Mouse (Mus musculus) limb, embryonic 15.5 days (tissue): Measurements from ENCODE around the gene Olfr619. TPM values are rescaled to one million over a fixed set of nuclear protein-coding genes. Genes with fewer than 3 reads are reported as not detected.

Experiments
- ATAC-seq: fragments of 200-750 bp; cut with Nextera tagmentation; 2 replicates; pipeline ENCODE4 v1.8.0; 2017; ENCODE audit warnings: low read depth, moderate TSS enrichment; ENCODE audit not compliant: insufficient number of reproducible peaks, low FRiP score, low TSS enrichment
- H3K27ac ChIP-seq: fragments of 300-500 bp; sonication (generic); 2 replicates; pipeline ENCODE4 v1.5.1; 2015; ENCODE audit warnings: moderate library complexity, mild to moderate bottlenecking, inconsistent platforms
- H3K27me3 ChIP-seq: fragments of 300-500 bp; sonication (generic); 2 replicates; pipeline ENCODE4 v1.6.1; 2015; ENCODE audit warnings: inconsistent platforms
- H3K36me3 ChIP-seq: fragments of 300-500 bp; sonication (generic); 2 replicates; pipeline ENCODE4 v1.6.1; 2015; ENCODE audit warnings: inconsistent platforms
- H3K4me1 ChIP-seq: fragments of 300-500 bp; sonication (generic); 2 replicates; pipeline ENCODE4 v1.6.1; 2015; ENCODE audit warnings: inconsistent platforms
- H3K4me2 ChIP-seq: fragments of 300-500 bp; sonication (generic); 2 replicates; pipeline ENCODE4 v1.6.1; 2015; ENCODE audit warnings: mild to moderate bottlenecking, inconsistent platforms
- H3K4me3 ChIP-seq: fragments of 300-500 bp; sonication (generic); 2 replicates; pipeline ENCODE4 v1.5.1; 2015; ENCODE audit warnings: mild to moderate bottlenecking, inconsistent platforms
- H3K9ac ChIP-seq: fragments of 300-500 bp; sonication (generic); 2 replicates; pipeline ENCODE4 v1.6.1; 2015; ENCODE audit warnings: inconsistent platforms
- H3K9me3 ChIP-seq: fragments of 300-500 bp; sonication (generic); 2 replicates; pipeline ENCODE4 v1.6.1; 2016; ENCODE audit warnings: inconsistent platforms
- WGBS: fragments of 180-500 bp; shearing (Covaris S2); methylation state at CpG from one replicate; pipeline ENCODE4 v1.1.7; 2015; 5-methylcytosine and 5-hydroxymethylcytosine counted together
- microRNA-seq: library from miRNA; unstranded; fragments of <30 nt; microRNA quantifications from one replicate; pipeline ENCODE4, GENCODE M21; 2016
- polyA plus RNA-seq: library from polyadenylated mRNA; unstranded; fragments of >200 nt; fragmentation: Nextera tagmentation; extraction: Ambion mirVana; gene quantifications from 2 replicates; pipeline ENCODE4 v1.2.1, GENCODE M21; 2015

Gene Olfr619
- polyA plus RNA-seq = not detected in 2 replicates

GRCm38 (mm10) chr7:103600275-103600674 is at the start of gene Olfr619:
TSS of gene Olfr619 (plus strand) at chr7:103600575.
- Histone ChIP-seq H3K4me1 (no peaks in the 10 kb centered on the region), H3K9ac (no peak within 1 kb of the TSS), H3K27ac (no peak within 1 kb of the TSS), H3K9me3 (no peaks in the 10 kb centered on the region), H3K36me3 (no peaks in the 10 kb centered on the region), H3K27me3 (no peaks in the 10 kb centered on the region), H3K4me2 (no peak within 1 kb of the TSS), H3K4me3 (no peak within 1 kb of the TSS)
- no peak for ATAC-seq

- H3K4me2 ChIP-seq = no peak within 1 kb of the TSS
- 85% methylated on average over 2 of the region's 2 CpGs for WGBS
- no peaks in the 10 kb centered on the region for H3K4me1 ChIP-seq
- H3K27me3 ChIP-seq = no peaks in the 10 kb centered on the region
- no peaks in the 10 kb centered on the region for H3K36me3 ChIP-seq
- no peak within 1 kb of the TSS for H3K4me3 ChIP-seq
- no peak within 1 kb of the TSS for H3K9ac ChIP-seq
- ATAC-seq = no peak
- H3K27ac ChIP-seq = no peak within 1 kb of the TSS
- H3K9me3 ChIP-seq = no peaks in the 10 kb centered on the region
Observed at GRCm38 (mm10) chr7:103555779-103556178, 44.6 kb upstream of the Olfr619 start, which contains the start of gene Olfr615. TSS of gene Olfr615 (plus strand) at chr7:103556079.

GRCm38 (mm10) chr7:103569043-103569442 is 31.3 kb upstream of the Olfr619 start, which contains the start of gene Olfr616:
TSS of gene Olfr616 (minus strand) at chr7:103569143.
- 77% methylated on average over 3 of the region's 3 CpGs for WGBS
- H3K9ac ChIP-seq = no peak within 1 kb of the TSS
- no peaks in the 10 kb centered on the region for H3K36me3 ChIP-seq
- no peak within 1 kb of the TSS for H3K27ac ChIP-seq
- no peaks in the 10 kb centered on the region for H3K27me3 ChIP-seq
- H3K4me1 ChIP-seq = no peaks in the 10 kb centered on the region
- H3K4me3 ChIP-seq = no peak within 1 kb of the TSS
- H3K4me2 ChIP-seq = no peak within 1 kb of the TSS
- no peak for ATAC-seq
- no peaks in the 10 kb centered on the region for H3K9me3 ChIP-seq

GRCm38 (mm10) chr7:103572761-103573160 is 27.6 kb upstream of the Olfr619 start, which contains the start of gene Olfr617:
TSS of gene Olfr617 (plus strand) at chr7:103573061.
- Histone ChIP-seq H3K36me3 (no peaks in the 10 kb centered on the region), H3K4me1 (no peaks in the 10 kb centered on the region), H3K9me3 (no peaks in the 10 kb centered on the region), H3K27ac (no peak within 1 kb of the TSS), H3K27me3 (no peaks in the 10 kb centered on the region), H3K4me2 (no peak within 1 kb of the TSS), H3K9ac (no peak within 1 kb of the TSS), H3K4me3 (no peak within 1 kb of the TSS)
- WGBS = 79% methylated on average over 1 of the region's 1 CpGs
- ATAC-seq = no peak

- Histone ChIP-seq H3K4me3 (no peak within 1 kb of the TSS), H3K27ac (no peak within 1 kb of the TSS), H3K9ac (no peak within 1 kb of the TSS), H3K9me3 (no peaks in the 10 kb centered on the region), H3K4me2 (no peak within 1 kb of the TSS), H3K4me1 (no peaks in the 10 kb centered on the region), H3K27me3 (no peaks in the 10 kb centered on the region), H3K36me3 (no peaks in the 10 kb centered on the region)
- ATAC-seq = no peak
- WGBS = 55% methylated on average over 2 of the region's 2 CpGs
Observed at GRCm38 (mm10) chr7:103589803-103590202, 10.6 kb upstream of the Olfr619 start, which contains the start of gene Olfr618. TSS of gene Olfr618 (plus strand) at chr7:103590103.

DNA sequence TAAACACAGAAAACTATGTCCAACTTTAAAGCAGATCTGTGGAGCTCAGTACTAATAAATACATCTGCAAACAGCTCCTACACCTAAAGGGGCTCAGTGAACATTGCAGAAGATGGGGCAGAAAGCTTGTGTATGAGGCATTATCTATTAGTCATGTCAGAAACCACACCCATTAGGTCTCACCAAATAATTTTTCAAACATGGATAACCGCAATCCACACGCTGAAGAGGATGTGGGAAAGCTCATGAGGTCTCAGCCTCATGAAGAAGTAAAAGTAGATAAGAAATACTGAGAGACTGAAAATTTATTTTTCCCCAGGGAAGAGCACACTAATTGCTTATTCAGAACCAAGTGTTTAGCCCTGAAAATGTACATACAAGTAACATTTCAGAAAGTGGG is 7.0 kb downstream of the Olfr619 start:
- no peaks in the 10 kb centered on the region for H3K27me3 ChIP-seq
- 76% methylated on average over 2 of the region's 2 CpGs for WGBS
- no peak overlapping the region for H3K9ac ChIP-seq
- no peaks in the 10 kb centered on the region for H3K4me1 ChIP-seq
- H3K27ac ChIP-seq = no peak overlapping the region
- ATAC-seq = no peak
- H3K4me3 ChIP-seq = no peak overlapping the region
- H3K36me3 ChIP-seq = no peaks in the 10 kb centered on the region
- H3K4me2 ChIP-seq = no peak overlapping the region
- H3K9me3 ChIP-seq = no peaks in the 10 kb centered on the region

- Histone ChIP-seq H3K9ac (no peak within 1 kb of the TSS), H3K4me3 (no peak within 1 kb of the TSS), H3K9me3 (no peaks in the 10 kb centered on the region), H3K27ac (no peak within 1 kb of the TSS), H3K27me3 (no peaks in the 10 kb centered on the region), H3K4me1 (no peaks in the 10 kb centered on the region), H3K4me2 (no peak within 1 kb of the TSS), H3K36me3 (no peaks in the 10 kb centered on the region)
- ATAC-seq = no peak
- 66% methylated on average over 2 of the region's 2 CpGs for WGBS
Observed at GRCm38 (mm10) chr7:103612434-103612833, 12.1 kb downstream of the Olfr619 start, which contains the start of gene Olfr620. TSS of gene Olfr620 (minus strand) at chr7:103612534.

DNA sequence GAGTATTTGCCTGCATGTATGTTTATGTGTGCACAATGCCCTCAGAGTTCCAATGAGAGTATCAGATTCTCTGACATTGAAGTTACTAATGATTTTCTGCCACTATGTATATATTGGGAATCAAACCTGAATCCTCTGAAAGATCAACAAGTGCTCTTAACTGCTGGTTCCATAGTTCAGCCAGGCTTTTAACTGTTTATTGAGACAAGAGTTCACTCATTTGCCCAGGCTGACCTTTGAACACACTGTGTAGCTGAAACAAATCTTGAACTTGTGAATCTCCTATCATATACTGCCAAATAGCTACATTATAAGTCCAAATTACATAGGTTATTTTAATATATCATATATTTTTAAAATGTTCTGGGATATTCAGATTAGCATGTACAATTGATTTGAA is 36.4 kb downstream of the Olfr619 start:
- no peak for ATAC-seq
- Histone ChIP-seq H3K4me2 (no peak overlapping the region), H3K9ac (no peak overlapping the region), H3K36me3 (no peaks in the 10 kb centered on the region), H3K4me3 (no peak overlapping the region), H3K27me3 (no peaks in the 10 kb centered on the region), H3K4me1 (no peaks in the 10 kb centered on the region), H3K27ac (no peak overlapping the region), H3K9me3 (no peaks in the 10 kb centered on the region)

GRCm38 (mm10) chr7:103642602-103643001 is 42.2 kb downstream of the Olfr619 start, which contains the start of gene Olfr622:
TSS of gene Olfr622 (minus strand) at chr7:103642702.
- Histone ChIP-seq H3K4me2 (no peak within 1 kb of the TSS), H3K27me3 (no peaks in the 10 kb centered on the region), H3K27ac (no peak within 1 kb of the TSS), H3K36me3 (no peaks in the 10 kb centered on the region), H3K9ac (no peak within 1 kb of the TSS), H3K4me1 (no peaks in the 10 kb centered on the region), H3K4me3 (no peak within 1 kb of the TSS), H3K9me3 (no peaks in the 10 kb centered on the region)
- ATAC-seq = no peak
- WGBS = 74% methylated on average over 1 of the region's 1 CpGs

- ATAC-seq = no peak
- 76% methylated on average over 4 of the region's 4 CpGs for WGBS
Observed at GRCm38 (mm10) chr7:103644070-103644469, 43.7 kb downstream of the Olfr619 start.

More at GRCm38 (mm10) chr7:103644070-103644469, 43.7 kb downstream of the Olfr619 start:
- no peak overlapping the region for H3K27ac ChIP-seq
- no peaks in the 10 kb centered on the region for H3K36me3 ChIP-seq
- H3K4me3 ChIP-seq = no peak overlapping the region
- no peak overlapping the region for H3K9ac ChIP-seq
- no peaks in the 10 kb centered on the region for H3K9me3 ChIP-seq
- H3K27me3 ChIP-seq = no peaks in the 10 kb centered on the region
- H3K4me2 ChIP-seq = no peak overlapping the region
- no peaks in the 10 kb centered on the region for H3K4me1 ChIP-seq

Small RNA genes lying within 50 kb of the gene (microRNA-seq; reads per million reads assigned to microRNA genes)
- gene Gm26506 = not detected

Other genes with a start within 250 kb of the Olfr619 start
- gene Olfr601, start 237.9 kb upstream of the Olfr619 start, polyA plus RNA-seq = not detected in 2 replicates
- gene Olfr603, start 214.4 kb upstream of the Olfr619 start, polyA plus RNA-seq = not detected in 2 replicates
- not detected in 2 replicates for gene Usp17lc, start 185.5 kb upstream of the Olfr619 start, polyA plus RNA-seq
- gene Olfr605, start 155.1 kb upstream of the Olfr619 start, polyA plus RNA-seq = not detected in 2 replicates
- not detected in 2 replicates for gene Olfr606, start 151.5 kb upstream of the Olfr619 start, polyA plus RNA-seq
- gene Olfr607, start 136.4 kb upstream of the Olfr619 start, polyA plus RNA-seq = not detected in 2 replicates
- not detected in 2 replicates for gene Olfr608, start 130.7 kb upstream of the Olfr619 start, polyA plus RNA-seq
- not detected in 2 replicates for gene Olfr609, start 102.5 kb upstream of the Olfr619 start, polyA plus RNA-seq
- not detected in 2 replicates for gene Olfr610, start 88.5 kb upstream of the Olfr619 start, polyA plus RNA-seq
- not detected in 2 replicates for gene Olfr611, start 79.7 kb upstream of the Olfr619 start, polyA plus RNA-seq
- gene Olfr612, start 57.9 kb upstream of the Olfr619 start, polyA plus RNA-seq = not detected in 2 replicates
- not detected in 2 replicates for gene Olfr613, start 52.5 kb upstream of the Olfr619 start, polyA plus RNA-seq
- gene Olfr615, start 44.5 kb upstream of the Olfr619 start, polyA plus RNA-seq = not detected in 2 replicates
- not detected in 2 replicates for gene Olfr616, start 31.4 kb upstream of the Olfr619 start, polyA plus RNA-seq
- gene Olfr617, start 27.5 kb upstream of the Olfr619 start, polyA plus RNA-seq = not detected in 2 replicates
- 0.04 TPM in 1 of 2 replicates, not detected in the other for gene Olfr618, start 10.5 kb upstream of the Olfr619 start, polyA plus RNA-seq
- gene Olfr620, start 12.0 kb downstream of the Olfr619 start, polyA plus RNA-seq = not detected in 2 replicates
- gene Olfr622, start 42.1 kb downstream of the Olfr619 start, polyA plus RNA-seq = not detected in 2 replicates
- gene Olfr623, start 63.1 kb downstream of the Olfr619 start, polyA plus RNA-seq = not detected in 2 replicates
- 0.02 and 0.03 TPM in 2 replicates for gene Olfr624, start 70.6 kb downstream of the Olfr619 start, polyA plus RNA-seq
- gene Olfr625-ps1, start 82.1 kb downstream of the Olfr619 start, polyA plus RNA-seq = not detected in 2 replicates
- gene Olfr243, start 114.1 kb downstream of the Olfr619 start, polyA plus RNA-seq = not detected in 2 replicates
- not detected in 2 replicates for gene Olfr628, start 129.8 kb downstream of the Olfr619 start, polyA plus RNA-seq
- not detected in 2 replicates for gene Olfr629, start 144.4 kb downstream of the Olfr619 start, polyA plus RNA-seq
- not detected in 2 replicates for gene Olfr630, start 156.8 kb downstream of the Olfr619 start, polyA plus RNA-seq
- gene Olfr69, start 171.0 kb downstream of the Olfr619 start, polyA plus RNA-seq = not detected in 2 replicates
- gene Olfr68, start 179.1 kb downstream of the Olfr619 start, polyA plus RNA-seq = not detected in 2 replicates
- not detected in 2 replicates for gene Olfr67, start 191.2 kb downstream of the Olfr619 start, polyA plus RNA-seq
- gene Hbb-bt, start 213.4 kb downstream of the Olfr619 start, polyA plus RNA-seq = 3,412 and 3,951 TPM in 2 replicates
- gene Hbb-bs, start 227.5 kb downstream of the Olfr619 start, polyA plus RNA-seq = 10,346 and 10,923 TPM in 2 replicates
- not detected in 2 replicates for gene Hbb-bh2, start 239.9 kb downstream of the Olfr619 start, polyA plus RNA-seq
- gene Hbb-bh1, start 242.6 kb downstream of the Olfr619 start, polyA plus RNA-seq = 3.2 and 5.3 TPM in 2 replicates